Mouse (Mus musculus) testis, postnatal 14 days (tissue): ENCODE data around the gene Hist1h1e.
"Not testable (repeated sequence)": the region's sequence is repeated elsewhere in the genome, so short reads cannot be mapped to it uniquely, and the experiment has no call there.

Source experiments
- DNase-seq: peaks from one replicate; pipeline ENCODE4 v3.0.0; 2021; ENCODE audit warnings: low spot score

Gene Hist1h1e

GRCm38 (mm10) chr13:23573034-23573897 lies 49.1 kb downstream of the Hist1h1e start:
- DNase-seq, result peak; percentile 8

GRCm38 (mm10) chr13:23572218-23573033 lies 49.9 kb downstream of the Hist1h1e start:
- DNase-seq, result no peak

- not testable (repeated sequence) for DNase-seq
These were observed 50.7 kb downstream of the Hist1h1e start for GRCm38 (mm10) chr13:23571504-23572217.

- DNase-seq, result peak; percentile 64
These were observed 51.3 kb downstream of the Hist1h1e start, which contains the start of the genes Hist1h2ae and Hist1h2bg for GRCm38 (mm10) chr13:23571022-23571503. Gene Hist1h2ae, minus strand, starts transcription at chr13:23571220. Gene Hist1h2bg, plus strand, starts transcription at chr13:23571396.
